Mouse (Mus musculus) forebrain, embryonic 15.5 days (tissue): Measurements from ENCODE around the gene Gpat3. TPM values are rescaled to one million over a fixed set of nuclear protein-coding genes. Genes with fewer than 3 reads are reported as not detected.

ENCODE experiments used
- ATAC-seq: fragments of 200-750 bp; cut with Nextera tagmentation; replicated peaks from 2 replicates; pipeline ENCODE4 v1.8.0; 2017; ENCODE audit warnings: mild to moderate bottlenecking, moderate TSS enrichment, moderate library complexity
- H3K27ac ChIP-seq: fragments of 300-500 bp; sonication (generic); replicated peaks from 2 replicates; pipeline ENCODE4 v1.5.1; 2015; ENCODE audit warnings: mild to moderate bottlenecking, inconsistent platforms
- H3K27me3 ChIP-seq: fragments of 300-500 bp; sonication (generic); 2 replicates; pipeline ENCODE4 v1.6.1; 2015; ENCODE audit warnings: inconsistent platforms
- H3K36me3 ChIP-seq: fragments of 300-500 bp; sonication (generic); 2 replicates; pipeline ENCODE4 v1.6.1; 2015; ENCODE audit warnings: mild to moderate bottlenecking, inconsistent platforms
- H3K4me1 ChIP-seq: fragments of 300-500 bp; sonication (generic); 2 replicates; pipeline ENCODE4 v1.6.1; 2015; ENCODE audit warnings: inconsistent platforms
- H3K4me2 ChIP-seq: fragments of 300-500 bp; sonication (generic); replicated peaks from 2 replicates; pipeline ENCODE4 v1.6.1; 2015; ENCODE audit warnings: mild to moderate bottlenecking, inconsistent platforms
- H3K4me3 ChIP-seq: fragments of 300-500 bp; sonication (generic); 2 replicates; pipeline ENCODE4 v1.5.1; 2015; ENCODE audit warnings: mild to moderate bottlenecking, inconsistent platforms
- H3K9ac ChIP-seq: fragments of 300-500 bp; sonication (generic); replicated peaks from 2 replicates; pipeline ENCODE4 v1.6.1; 2015; ENCODE audit warnings: mild to moderate bottlenecking, inconsistent platforms
- H3K9me3 ChIP-seq: fragments of 300-500 bp; sonication (generic); 2 replicates; pipeline ENCODE4 v1.6.1; 2016; ENCODE audit warnings: inconsistent platforms
- WGBS: fragments of 180-500 bp; shearing (Covaris S2); methylation state at CpG from one replicate; pipeline ENCODE4 v1.1.7; 2015; ENCODE audit warnings: mixed read lengths; 5-methylcytosine and 5-hydroxymethylcytosine counted together
- polyA plus RNA-seq: library from polyadenylated mRNA; unstranded; fragments of >200 nt; fragmentation: Nextera tagmentation; extraction: Ambion mirVana; gene quantifications from 2 replicates; pipeline ENCODE4 v1.2.1, GENCODE M21; 2015

Gpat3 gene
- polyA plus RNA-seq, 1 experiment from 2014 or later, result 0.73 TPM

GRCm38 (mm10) chr5:100863091-100863490 lies 17.6 kb downstream of the Gpat3 start:
- no peak for ATAC-seq

DNA sequence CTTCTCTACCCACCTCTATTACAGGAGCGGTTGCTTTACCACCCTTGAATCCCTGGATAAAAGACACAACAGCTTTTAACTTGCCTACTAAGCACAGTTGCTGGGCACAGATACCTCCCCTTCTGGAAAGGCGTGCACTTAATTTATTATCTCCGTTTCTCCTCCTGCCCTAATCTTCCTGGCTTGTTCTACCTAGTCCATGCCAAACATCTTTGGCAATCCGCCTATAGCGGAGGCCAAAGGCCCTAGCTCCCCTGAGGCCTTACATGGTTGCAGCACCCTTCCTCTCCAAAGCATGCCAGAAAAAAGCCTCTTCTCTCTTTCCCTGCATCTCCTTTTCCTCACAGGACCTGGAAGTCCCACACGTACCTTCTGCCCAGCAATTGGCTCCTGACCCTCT lies 18.9 kb downstream of the Gpat3 start:
- no peaks in the 10 kb centered on the region for H3K36me3 ChIP-seq
- ATAC-seq, result no peak
- no peak overlapping the region for H3K9ac ChIP-seq
- H3K4me3 ChIP-seq, result no peak overlapping the region
- WGBS, result 79% methylated on average over 6 of the region's 6 CpGs
- no peaks in the 10 kb centered on the region for H3K9me3 ChIP-seq
- no peak overlapping the region for H3K27ac ChIP-seq
- no peaks in the 10 kb centered on the region for H3K27me3 ChIP-seq
- H3K4me1 ChIP-seq, result peaks cover 6% of the 10 kb centered on the region; the same call in 1 of the 2 replicates
- H3K4me2 ChIP-seq, result no peak overlapping the region

More at GRCm38 (mm10) chr5:100863091-100863490, 17.6 kb downstream of the Gpat3 start:
- Histone ChIP-seq H3K4me1 (peaks cover 6% of the 10 kb centered on the region; the same call in 1 of the 2 replicates), H3K4me3 (no peak overlapping the region), H3K9me3 (no peaks in the 10 kb centered on the region), H3K4me2 (no peak overlapping the region), H3K36me3 (no peaks in the 10 kb centered on the region), H3K27me3 (no peaks in the 10 kb centered on the region), H3K9ac (no peak overlapping the region), H3K27ac (no peak overlapping the region)
- WGBS, result 55% methylated on average over 2 of the region's 2 CpGs

DNA sequence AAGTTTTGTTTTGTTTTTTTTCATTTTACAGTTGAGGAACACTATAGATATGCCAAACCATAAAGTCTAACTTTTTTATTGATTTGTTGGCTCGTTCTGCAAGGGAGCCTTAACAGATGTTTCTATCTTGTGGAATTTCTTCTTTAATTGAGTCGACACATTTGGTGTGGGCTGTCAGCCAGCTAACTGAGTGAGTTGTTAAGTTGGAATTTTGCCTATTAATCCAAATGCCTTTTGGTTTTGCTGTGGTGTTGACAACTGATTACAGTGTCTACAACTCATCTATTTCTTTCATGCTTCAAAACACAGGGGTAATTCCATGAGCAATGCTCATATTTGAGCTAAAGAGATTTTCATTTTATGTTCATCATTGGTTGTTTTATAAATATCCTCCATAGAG lies 20.7 kb downstream of the Gpat3 start:
- Histone ChIP-seq H3K36me3 (no peaks in the 10 kb centered on the region), H3K27ac (no peak overlapping the region), H3K9ac (no peak overlapping the region), H3K27me3 (no peaks in the 10 kb centered on the region), H3K9me3 (no peaks in the 10 kb centered on the region), H3K4me2 (no peak overlapping the region), H3K4me3 (no peak overlapping the region), H3K4me1 (peaks cover 6% of the 10 kb centered on the region; the same call in 1 of the 2 replicates)
- 46% methylated on average over 2 of the region's 2 CpGs for WGBS
- ATAC-seq, result no peak

DNA sequence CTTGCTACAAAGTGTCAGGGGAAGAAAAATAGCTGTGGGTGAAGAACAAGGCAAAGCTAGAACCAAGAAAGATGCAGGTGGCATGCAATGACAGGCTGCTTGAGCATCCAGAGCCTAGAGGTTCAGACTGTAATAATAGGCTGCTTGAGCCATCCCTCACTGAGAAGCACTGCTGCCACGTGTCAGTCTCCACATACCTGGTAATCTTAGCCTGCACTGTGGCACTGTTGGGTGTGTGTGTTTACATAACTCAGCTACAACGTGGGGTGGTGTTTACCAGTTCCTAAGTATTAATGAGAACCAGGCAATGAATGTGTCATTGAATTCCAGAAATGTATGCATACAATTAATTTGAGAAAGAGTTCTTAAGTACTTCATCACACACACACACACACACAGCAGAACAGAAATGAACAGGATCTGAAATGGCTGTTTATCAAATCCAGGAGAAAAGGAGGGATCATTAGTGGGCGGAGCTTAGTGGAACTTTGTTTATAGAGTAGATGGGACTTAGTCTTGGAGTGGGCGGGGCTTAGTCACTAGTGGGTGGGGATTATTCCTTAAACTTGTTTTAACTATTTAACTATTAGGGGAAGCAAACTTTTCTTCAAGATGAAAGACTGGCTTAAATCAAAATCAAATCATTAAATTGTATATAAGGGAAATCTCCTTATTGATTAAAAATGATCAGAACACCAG lies 23.8 kb downstream of the Gpat3 start:
- Histone ChIP-seq H3K27me3 (no peaks in the 10 kb centered on the region), H3K27ac (no peak overlapping the region), H3K36me3 (no peaks in the 10 kb centered on the region), H3K9me3 (no peaks in the 10 kb centered on the region), H3K4me3 (no peak overlapping the region), H3K4me1 (peaks cover 3% of the 10 kb centered on the region; the same call in 1 of the 2 replicates), H3K4me2 (no peak overlapping the region), H3K9ac (no peak overlapping the region)
- ATAC-seq, result no peak
- WGBS, result 68% methylated on average over 4 of the region's 4 CpGs

GRCm38 (mm10) chr5:100871987-100872386 lies 26.5 kb downstream of the Gpat3 start:
- Histone ChIP-seq H3K9ac (no peak overlapping the region), H3K9me3 (no peaks in the 10 kb centered on the region), H3K27ac (no peak overlapping the region), H3K4me2 (no peak overlapping the region), H3K4me1 (no peaks in the 10 kb centered on the region), H3K27me3 (no peaks in the 10 kb centered on the region), H3K4me3 (no peak overlapping the region), H3K36me3 (no peaks in the 10 kb centered on the region)
- WGBS, result 90% methylated on average over 8 of the region's 8 CpGs
- ATAC-seq, result no peak

- WGBS, result 55% methylated on average over 7 of the region's 7 CpGs
- no peak overlapping the region for H3K4me2 ChIP-seq
- H3K27ac ChIP-seq, result no peak overlapping the region
- H3K36me3 ChIP-seq, result no peaks in the 10 kb centered on the region
- H3K4me3 ChIP-seq, result no peak overlapping the region
- ATAC-seq, result no peak
- no peaks in the 10 kb centered on the region for H3K4me1 ChIP-seq
- H3K9ac ChIP-seq, result no peak overlapping the region
- no peaks in the 10 kb centered on the region for H3K27me3 ChIP-seq
- no peaks in the 10 kb centered on the region for H3K9me3 ChIP-seq
Measured at GRCm38 (mm10) chr5:100874721-100875120, 29.2 kb downstream of the Gpat3 start.

DNA sequence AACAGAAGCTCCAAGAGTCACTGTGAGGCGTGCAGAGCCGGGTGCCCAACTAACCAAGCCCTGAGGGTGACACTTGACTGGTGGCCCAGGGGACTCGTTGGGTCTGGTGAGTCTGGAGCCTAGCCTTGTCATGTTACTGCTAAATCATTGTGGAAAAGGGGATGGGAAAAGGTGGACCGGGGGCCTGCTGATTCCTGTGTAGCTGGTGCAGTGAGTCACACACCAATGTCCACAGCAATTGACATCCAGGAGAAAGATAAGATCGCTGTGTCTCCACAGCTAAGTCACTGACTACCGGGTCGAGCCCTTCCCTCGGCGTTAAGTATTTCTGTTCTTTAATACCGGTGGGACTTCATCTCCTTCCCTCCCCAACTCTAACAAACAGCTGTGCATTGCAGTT lies 29.7 kb downstream of the Gpat3 start:
- Histone ChIP-seq H3K27me3 (no peaks in the 10 kb centered on the region), H3K9me3 (no peaks in the 10 kb centered on the region), H3K4me3 (no peak overlapping the region), H3K36me3 (no peaks in the 10 kb centered on the region), H3K27ac (no peak overlapping the region), H3K9ac (no peak overlapping the region), H3K4me1 (no peaks in the 10 kb centered on the region), H3K4me2 (no peak overlapping the region)
- ATAC-seq, result no peak
- WGBS, result 85% methylated on average over 10 of the region's 10 CpGs

DNA sequence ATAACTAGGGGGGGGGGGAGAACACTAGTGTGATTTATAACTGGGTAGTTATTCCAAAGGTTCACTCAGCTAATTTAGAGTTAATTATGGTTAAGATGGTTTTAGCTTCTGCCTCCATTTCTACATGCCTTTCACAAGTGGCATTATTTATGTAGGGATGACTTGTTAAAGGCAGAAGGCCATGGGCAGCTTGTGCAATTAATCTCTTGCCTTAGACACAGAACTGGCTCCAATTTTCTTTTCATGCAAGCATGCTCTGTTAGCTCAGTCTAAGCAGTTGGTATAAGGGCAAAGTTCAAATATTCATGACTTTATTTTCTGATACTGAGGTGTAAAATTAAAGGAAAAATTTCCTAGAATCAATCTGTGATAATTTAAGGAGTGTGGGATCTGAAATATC lies 31.5 kb downstream of the Gpat3 start:
- H3K9ac ChIP-seq, result no peak overlapping the region
- H3K4me2 ChIP-seq, result no peak overlapping the region
- no peaks in the 10 kb centered on the region for H3K4me1 ChIP-seq
- no peak overlapping the region for H3K4me3 ChIP-seq
- no peak for ATAC-seq
- no peaks in the 10 kb centered on the region for H3K9me3 ChIP-seq
- no peaks in the 10 kb centered on the region for H3K27me3 ChIP-seq
- no peaks in the 10 kb centered on the region for H3K36me3 ChIP-seq
- no peak overlapping the region for H3K27ac ChIP-seq

- WGBS, result 79% methylated on average over 6 of the region's 6 CpGs
- Histone ChIP-seq H3K27me3 (no peaks in the 10 kb centered on the region), H3K9me3 (no peaks in the 10 kb centered on the region), H3K4me3 (no peak overlapping the region), H3K4me1 (peaks cover 9% of the 10 kb centered on the region; the same call in 1 of the 2 replicates), H3K27ac (no peak overlapping the region), H3K4me2 (no peak overlapping the region), H3K36me3 (no peaks in the 10 kb centered on the region), H3K9ac (no peak overlapping the region)
- ATAC-seq, result no peak
Measured at GRCm38 (mm10) chr5:100885216-100885615, 39.7 kb downstream of the Gpat3 start.

DNA sequence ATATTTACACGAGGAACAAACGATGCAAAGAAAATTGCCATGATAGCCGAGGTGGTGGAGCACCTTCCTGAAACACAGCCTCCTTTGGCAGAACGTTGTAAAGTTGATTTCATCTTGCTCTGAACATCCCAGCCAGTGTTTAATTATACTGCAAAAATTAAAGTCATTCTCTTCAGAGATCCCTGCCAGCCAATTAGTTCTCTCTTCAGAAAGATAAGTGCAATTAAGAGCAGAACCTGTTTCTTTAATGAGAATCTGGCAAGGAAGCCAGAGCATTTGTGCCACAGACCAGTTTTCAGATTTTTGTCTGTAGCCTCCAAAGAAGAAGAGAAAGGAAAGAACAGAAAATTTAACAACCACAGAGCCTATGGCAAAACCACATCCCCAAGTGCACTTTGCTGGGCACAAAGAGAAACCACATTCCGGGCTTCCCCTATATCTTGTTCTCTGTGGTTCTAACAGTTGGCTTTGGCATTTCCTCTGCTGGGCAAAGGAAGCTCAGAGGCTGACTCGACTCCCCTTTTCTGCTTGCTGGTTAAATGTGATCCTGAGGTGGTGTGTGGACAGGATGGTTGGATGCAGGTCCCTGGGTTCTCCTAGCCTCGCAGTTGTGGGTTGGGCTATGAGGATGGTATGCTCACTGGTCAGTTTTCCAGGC lies 40.9 kb downstream of the Gpat3 start:
- no peak overlapping the region for H3K9ac ChIP-seq
- peak overlapping the region; percentile 65 for H3K27ac ChIP-seq
- no peaks in the 10 kb centered on the region for H3K36me3 ChIP-seq
- 60% methylated on average over 7 of the region's 7 CpGs for WGBS
- H3K4me3 ChIP-seq, result no peak overlapping the region
- no peak overlapping the region for H3K4me2 ChIP-seq
- ATAC-seq, result no peak
- H3K27me3 ChIP-seq, result no peaks in the 10 kb centered on the region
- H3K4me1 ChIP-seq, result peaks cover 9% of the 10 kb centered on the region; the same call in 1 of the 2 replicates
- no peaks in the 10 kb centered on the region for H3K9me3 ChIP-seq

GRCm38 (mm10) chr5:100896199-100896598 lies 50.7 kb downstream of the Gpat3 start:
- Histone ChIP-seq H3K9me3 (no peaks in the 10 kb centered on the region), H3K4me2 (no peak overlapping the region), H3K4me1 (no peaks in the 10 kb centered on the region), H3K9ac (no peak overlapping the region), H3K27ac (no peak overlapping the region), H3K4me3 (no peak overlapping the region), H3K36me3 (no peaks in the 10 kb centered on the region), H3K27me3 (no peaks in the 10 kb centered on the region)
- 81% methylated on average over 10 of the region's 10 CpGs for WGBS
- ATAC-seq, result no peak

DNA sequence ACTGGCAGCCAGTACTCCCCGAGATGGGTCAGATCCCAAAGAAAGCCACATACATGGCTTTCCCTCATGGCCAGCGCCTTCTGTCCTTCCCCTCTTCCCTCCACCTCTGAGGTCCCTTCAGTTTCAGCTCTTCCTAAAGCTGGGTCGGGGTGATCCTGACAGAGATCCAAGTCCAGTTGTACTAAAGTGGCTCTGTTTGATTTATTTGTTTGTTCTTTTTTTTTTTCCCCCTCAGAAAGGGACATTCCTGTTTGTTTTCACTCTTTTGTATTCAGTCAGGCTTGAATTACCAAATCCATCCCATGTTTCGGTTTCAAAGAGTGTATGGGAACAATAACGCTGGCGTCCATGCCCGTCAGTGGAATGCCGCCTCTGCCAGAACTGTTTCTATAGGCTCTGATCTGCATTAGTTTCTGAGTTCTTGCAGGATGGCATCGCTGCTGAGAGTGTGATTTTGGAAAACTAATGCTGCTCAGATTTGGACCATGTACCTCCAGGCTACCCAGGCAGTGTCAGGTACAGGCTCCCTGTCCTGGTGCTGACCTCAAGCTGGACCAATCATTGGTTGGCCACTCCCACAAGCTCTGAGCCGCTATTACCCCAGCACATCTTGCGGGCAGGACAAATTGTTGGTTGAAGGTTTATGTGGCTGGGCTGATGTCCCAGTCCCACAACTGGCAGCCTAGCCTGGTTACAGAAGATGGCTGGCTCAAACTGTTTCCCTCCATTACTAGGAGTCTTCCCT lies 54.4 kb downstream of the Gpat3 start:
- WGBS, result 59% methylated on average over 11 of the region's 11 CpGs
- H3K9me3 ChIP-seq, result no peaks in the 10 kb centered on the region
- H3K4me1 ChIP-seq, result no peaks in the 10 kb centered on the region
- H3K4me3 ChIP-seq, result no peak overlapping the region
- H3K4me2 ChIP-seq, result no peak overlapping the region
- H3K27me3 ChIP-seq, result no peaks in the 10 kb centered on the region
- H3K9ac ChIP-seq, result no peak overlapping the region
- no peak overlapping the region for H3K27ac ChIP-seq
- ATAC-seq, result no peak
- no peaks in the 10 kb centered on the region for H3K36me3 ChIP-seq
